Mouse (Mus musculus) heart, adult 8-10 months (tissue): ENCODE measurements around the gene Pakap. TPM values are rescaled to one million over a fixed set of nuclear protein-coding genes. Genes with fewer than 3 reads are reported as not detected.

Experiments used
- DNase-seq: peaks from one replicate; pipeline ENCODE4 v3.0.0; 2022; ENCODE audit warnings: low spot score
- total RNA-seq, 4 experiments: library from RNA; stranded (reverse); gene quantifications; 2 replicates each; pipeline ENCODE4 v1.2.4; 2022

Pakap gene
- total RNA-seq, 4 experiments from 2014 or later: 29.2 to 44.2 (median 39.5) TPM

DNA sequence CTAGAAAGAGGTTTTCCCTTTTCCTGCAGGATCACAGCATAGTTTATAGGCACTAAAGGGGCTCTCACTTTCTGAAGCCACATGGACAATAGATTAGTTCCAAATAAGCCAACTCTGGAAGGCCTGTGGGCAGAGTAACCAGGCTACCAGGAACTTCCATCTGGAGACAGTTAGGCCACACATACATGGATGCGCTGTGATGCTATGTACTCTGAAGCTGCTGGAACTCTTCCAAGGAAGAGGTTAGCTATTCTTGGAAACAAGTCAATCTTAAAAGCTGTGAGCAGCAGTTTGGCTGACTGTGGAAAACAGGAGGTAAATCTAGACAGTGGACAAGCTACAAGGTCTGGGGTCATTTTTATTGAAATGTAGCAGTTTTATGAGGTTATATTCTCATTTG is 196.4 kb downstream of the Pakap start:
- DNase-seq: no peak

DNA sequence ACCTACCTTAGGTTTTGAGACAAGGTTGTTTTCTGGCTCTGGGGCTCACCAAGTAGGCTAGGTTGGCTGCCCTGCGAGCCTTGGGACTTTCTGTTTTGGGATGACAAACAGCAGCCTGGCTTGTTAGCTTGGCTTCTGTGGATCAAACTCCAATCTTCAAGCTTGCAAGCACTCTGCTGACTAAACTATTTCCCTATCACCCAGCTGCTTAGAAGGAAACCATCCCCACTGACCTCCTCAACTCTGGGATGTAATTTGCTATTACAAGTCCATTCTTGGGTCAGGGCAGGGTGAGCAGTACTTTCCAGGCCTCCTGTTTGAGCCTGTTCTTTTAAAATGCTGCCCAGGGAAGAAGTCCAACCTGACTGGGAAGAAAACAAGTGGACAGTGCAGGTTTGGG is 196.9 kb downstream of the Pakap start:
- DNase-seq: no peak

DNA sequence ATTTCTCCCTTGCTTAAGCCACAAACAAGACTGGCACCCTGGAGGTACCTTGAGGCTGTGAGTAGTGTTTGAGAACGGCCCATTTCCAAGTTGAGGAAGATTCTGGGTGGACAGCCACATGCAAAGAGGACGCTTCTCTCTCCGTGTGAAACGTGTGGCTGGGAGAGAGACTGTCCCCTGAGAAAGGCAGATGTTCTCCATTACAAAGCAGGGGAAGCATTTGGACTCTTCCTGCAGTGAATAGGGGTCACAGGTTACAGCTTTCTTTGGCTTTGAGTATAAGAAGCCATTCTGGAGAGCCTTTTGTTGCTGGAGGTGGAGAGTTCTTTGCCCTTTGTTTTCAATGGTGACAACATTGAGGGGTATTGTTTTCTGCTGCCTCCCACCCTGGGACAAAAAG is 197.8 kb downstream of the Pakap start:
- DNase-seq: no peak

DNA sequence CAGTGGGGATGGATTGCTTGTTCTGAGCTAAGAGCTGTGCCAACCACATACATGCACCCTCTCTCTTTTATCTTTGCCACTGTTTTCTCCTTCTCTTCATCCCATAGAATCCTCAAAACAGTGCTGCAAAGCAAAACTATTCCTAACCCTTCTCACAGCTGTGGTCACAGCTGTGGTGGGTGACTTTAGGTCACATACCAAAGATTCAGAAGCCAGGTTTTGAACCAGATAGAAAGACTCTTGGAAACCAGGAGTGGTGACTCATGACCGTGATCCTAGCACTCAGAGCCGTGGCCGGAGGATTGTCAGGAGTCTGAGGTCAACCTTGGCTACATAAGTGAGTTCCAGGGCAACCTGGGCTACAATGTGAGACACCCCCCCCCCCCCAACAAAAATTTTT is 201.0 kb downstream of the Pakap start:
- DNase-seq: no peak

DNA sequence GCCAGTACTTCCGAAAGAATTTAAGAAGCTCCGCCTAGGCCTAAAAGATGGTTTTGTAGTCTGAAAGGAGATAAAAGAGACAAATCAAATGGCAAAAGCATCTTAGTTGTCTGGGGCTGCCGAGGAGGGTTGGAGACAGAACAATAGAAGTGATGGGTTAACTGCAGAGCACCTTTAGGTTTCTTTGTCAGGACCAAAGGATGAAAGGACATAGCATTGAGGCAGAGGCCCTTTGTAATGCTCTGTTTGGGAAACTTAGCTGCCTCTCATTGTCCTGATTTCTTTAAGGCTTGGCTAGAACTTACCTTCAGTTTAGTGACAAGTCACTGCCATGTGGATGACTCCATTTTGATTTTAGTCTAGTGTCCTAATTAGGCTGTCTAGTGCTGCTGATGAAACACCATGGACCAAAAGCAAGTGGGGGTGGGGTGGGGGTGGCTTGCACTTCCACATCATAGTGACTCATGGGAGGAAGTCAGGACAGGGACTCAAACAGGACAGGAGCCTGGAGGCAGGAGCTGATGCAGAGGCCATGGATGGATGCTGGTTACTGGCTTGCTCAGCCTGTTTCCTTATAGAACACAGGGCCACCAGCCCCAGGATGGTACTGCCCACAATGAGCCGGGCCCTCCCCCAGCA is 202.3 kb downstream of the Pakap start:
- DNase-seq: no peak

DNA sequence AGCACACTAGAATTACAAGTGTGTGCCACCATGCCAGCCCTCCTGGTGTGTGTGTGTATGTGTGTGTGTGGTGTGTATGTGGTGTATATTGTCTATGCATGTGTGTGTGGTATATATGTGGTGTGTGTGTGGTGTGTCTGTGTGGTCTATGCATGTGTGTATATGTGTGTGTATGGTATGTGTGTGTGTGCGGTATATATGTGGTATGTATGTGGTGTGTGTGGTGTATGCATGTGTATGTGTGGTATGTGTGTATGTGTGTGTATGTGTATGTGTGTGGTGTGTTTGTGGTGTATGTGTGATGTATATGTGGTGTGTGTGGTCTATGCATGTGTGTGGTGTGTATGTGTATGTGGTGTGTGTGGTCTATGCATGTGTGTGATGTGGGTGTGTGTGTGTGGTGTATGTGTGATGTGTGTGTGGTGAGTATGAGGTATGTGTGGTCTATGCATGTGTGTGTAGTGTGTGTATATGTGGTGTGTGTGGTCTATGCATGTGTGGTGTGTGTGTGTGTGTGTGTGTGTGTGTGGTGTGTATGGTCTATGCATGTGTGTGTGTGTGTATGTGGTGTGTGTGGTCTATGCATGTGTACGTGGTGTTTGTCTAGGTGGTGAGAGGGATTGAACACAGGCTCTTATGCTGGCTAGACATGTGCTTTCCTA is 203.7 kb downstream of the Pakap start:
- DNase-seq: no peak

DNA sequence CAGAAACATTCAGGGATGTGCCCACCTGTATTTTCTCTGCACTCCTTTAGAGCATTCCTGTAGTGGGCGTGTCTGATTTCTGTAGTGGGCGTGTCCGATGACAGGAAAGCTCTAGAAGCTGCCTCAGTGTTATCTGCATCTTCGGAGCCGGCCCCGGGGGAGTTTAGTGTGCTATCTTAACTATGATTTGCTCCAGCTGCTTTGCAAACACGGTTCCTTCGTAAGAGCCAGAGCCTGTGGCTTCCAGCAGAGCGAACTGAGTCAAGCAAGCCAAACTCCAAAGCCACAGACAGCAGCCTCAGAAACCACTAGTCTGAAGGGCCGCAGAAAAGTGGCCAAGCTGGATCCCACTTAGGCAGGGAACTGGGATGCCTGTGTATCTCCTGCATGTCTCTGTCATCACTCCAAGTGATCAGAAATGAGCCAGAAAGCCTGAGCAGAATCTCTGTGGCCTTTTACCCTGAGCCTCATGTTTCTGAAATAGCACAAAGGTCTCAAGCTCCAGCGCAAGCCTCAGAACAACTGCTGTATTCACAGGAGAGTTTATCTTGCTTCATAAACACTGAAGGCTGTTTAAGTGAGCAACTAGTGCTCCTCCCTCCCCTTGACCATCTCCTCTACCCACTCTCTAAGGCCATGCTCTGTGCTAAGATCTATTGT is 205.0 kb downstream of the Pakap start:
- no peak for DNase-seq

DNA sequence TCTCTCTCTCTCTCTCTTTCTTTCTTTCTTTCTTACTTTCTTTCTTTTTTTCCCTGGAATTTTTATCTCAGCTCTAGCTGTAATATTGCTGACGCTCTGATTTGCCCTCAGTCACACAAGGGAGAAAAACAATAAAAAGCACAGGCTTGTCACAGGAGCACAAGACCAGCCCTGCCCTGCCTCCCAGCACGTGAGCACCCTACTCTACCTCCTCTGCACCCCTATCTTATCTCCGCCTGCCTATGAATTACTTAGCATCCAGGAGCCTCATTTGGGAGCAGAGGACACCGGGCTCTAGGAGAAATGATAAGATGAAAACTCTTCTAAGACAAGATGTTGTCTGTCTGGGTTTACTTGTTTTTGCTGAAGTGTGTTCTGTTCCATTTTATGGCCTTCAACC is 206.5 kb downstream of the Pakap start:
- no peak for DNase-seq

DNA sequence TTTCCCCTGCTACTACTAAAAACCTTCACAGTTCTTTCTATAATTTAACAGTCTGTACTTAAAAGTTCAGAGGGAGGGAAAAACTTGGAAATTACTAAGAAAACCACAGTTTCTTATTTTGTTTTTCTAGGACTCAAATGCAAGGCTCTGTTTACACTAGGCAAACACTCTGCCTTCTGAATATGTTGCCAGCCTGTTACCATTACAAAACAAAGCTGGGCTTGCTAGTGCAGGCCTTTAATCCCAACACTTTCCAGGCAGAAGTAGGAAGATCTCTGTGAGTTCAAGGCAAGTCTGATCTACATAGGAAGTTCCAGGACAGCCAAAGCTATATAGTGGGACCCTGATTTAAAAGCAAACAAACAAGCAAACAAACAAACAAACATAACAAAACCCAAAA is 207.6 kb downstream of the Pakap start:
- DNase-seq: no peak

DNA sequence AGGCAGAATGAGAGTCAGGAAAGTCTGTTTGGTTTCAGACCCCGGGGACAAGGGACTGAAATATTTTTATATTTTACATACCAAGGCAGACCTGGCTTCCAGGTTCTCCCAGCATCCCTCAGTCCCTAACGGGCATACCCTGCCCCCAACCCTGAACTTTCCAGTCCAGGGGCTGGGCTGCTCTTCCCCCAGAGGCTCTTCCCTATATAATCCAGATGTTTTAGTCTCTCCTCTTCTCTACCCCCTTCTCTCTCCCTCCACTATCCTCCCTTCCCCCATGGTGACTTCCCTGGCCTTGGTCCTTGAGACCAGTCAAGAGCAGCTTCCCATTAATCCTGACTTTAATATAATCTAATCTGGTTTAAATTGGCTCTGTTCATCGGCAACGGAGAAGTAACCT is 212.4 kb downstream of the Pakap start:
- DNase-seq: no peak

DNA sequence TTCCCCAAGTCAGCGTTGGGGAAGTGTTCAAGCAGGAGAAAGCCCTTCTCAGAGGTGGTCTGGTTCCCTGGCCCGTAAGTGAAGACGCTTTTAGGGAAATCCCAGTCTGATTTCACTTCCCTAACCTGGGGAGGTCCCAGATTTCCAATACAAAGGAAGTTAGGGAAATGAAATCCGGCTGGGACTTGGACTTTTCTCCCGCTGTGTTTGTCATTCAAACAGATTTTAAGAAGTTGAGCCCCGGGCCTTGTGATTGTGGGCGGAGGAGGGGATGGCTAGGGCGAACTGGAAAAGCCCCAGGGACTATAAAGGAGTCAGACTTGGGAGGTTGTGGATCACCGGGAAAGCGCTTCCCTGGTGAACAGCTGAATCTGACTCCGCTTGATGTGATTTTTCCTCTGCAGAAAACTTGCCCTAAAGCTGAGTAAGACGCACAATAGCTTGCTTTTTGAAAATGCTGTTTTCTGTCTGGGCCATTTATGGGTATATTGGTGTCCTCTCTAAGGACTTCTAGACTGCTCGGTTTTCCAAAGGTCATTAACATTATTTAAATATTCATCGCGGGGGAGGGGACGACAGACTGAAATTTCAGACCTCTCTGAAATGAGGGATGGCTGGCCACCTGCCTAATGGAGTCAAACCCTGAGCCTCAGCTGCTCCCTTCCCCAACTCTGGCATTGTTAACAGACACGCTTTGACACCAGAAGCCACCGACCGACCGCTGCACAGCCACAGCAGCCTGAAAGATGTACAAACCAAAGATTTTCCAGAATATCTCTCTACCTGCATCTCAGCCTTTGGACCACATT is 213.1 kb downstream of the Pakap start:
- DNase-seq: no peak

DNA sequence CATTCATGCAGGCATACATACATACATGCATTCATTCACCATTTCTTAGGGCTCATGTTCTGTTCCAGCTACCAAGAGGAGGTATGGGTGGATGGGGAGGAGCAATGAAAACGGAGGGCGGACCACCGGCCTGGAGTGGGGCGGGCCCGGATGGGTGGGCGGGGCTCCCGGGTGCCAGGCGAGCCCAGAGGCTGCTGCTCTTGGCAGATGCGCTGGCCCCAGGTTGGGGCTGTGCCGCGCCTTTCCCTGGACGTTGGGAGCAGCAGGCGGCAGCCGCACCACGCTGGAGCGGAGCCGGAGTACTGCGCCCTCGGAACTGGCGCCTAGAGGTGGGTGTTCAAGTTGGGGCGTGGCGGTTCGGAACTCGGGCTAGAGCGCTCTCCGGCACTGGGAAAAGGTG is 214.0 kb downstream of the Pakap start:
- peak; percentile 78 for DNase-seq

DNA sequence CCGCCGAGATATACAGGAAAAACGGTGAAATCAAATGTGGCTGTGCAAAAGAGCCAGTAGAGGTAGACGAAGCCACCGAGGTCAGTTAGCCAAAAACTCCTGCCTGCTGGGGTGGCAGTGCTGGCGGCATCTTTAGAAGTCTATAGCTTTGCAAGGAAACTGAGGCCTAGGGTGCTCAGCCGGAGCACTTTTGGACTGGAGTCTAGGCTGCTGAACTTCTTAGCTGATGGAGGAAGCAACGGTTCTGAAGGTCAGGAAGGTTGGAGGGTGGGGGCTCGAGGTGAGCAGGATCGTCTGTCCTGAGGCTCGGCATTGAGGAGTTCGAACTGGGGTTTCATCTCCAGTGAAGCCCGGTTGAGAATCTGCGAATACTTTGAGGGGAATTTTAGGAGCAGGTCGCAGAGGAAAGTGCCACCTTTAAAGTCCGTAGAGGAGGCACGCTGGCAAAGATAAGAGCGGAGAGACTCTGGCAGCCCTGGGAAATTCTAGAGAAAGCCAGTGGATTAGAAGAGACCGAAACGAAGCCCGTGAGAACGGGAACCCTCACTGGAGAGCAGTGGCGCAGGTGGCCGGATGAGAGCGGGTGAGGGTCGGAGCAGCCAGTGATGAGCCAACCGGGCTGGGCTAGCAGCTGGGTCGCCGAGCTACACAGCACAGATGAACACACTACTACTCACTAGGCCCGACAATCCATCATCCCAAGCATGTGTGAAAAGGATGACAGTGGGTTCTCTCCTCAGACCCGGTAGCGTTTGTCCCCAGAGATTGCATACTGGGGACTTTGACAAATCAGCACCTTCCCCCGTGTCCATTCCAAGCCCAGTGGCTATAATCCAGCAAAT is 214.8 kb downstream of the Pakap start:
- no peak for DNase-seq

DNA sequence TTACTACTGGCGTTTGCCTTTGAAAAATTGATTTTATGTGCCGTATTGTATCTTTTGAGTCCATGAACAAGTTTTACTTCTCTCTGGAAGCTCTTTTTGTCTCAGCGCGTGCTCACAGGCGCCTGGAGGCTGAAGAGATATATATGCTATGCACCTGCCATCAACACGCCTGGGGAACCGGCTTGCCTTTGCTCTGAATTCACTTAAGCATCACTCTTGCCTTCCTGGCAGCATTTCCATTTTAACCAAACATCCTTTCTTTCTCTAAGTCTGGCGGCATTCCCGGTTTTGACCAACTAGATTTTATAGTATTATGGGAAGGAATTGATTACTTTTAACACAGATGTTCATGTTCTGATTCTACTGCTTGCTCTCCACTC is 215.4 kb downstream of the Pakap start:
- DNase-seq: no peak

DNA sequence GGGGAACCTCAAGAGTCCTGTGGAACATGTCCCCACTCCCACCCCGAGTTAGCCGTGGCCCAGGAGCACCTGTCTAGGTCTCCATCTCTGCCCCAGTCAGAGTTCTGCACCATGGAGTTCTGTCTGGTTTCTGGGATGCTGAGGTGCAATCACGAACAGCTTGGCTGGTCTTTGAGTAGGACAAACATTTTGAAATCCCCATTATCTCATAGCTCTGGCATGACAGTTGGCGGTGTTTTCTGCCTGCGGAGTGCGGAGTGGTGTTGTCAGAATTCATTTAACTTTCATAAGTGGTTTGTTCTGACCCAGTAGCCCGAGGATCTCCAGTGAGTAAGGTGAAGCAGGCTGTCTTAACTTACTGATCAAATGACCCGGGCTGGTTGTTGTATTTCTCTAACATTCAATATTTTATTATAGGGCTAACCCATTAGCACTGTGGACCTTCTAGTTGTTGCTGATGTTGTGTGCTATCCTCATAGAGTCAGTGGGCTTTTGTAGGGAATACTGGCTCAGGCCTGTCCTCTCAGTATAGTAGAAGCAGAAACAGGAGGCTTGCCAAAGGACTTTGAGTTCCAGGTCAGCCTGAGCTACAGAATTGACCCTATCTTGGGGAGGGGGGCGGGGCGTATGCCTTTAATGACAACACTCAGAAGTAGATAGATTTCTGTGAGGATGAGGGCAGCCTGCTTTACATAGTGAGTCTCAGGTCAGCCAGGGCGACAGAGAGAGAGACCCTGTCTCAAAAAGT is 216.0 kb downstream of the Pakap start:
- peak; percentile 72 for DNase-seq

DNA sequence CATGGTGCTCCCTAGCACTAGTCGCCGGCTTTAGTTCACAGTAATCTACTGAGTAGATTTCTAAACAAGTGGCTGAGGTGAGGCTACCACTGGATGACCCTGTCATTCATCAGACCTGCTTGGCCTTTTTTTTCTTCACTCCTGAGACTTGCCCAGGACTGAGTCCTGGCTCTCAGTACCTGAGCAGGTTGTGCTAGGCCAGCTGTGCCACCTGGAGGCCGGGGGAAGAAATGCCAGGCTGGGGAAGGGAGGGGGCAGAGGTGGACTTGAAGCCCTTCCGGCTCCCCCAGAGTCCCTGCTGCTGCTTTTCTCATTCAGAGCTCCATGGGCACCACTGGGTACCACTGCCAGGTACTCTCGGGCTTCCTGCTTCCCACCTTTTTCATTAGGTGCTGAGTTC is 220.7 kb downstream of the Pakap start:
- DNase-seq: no peak

DNA sequence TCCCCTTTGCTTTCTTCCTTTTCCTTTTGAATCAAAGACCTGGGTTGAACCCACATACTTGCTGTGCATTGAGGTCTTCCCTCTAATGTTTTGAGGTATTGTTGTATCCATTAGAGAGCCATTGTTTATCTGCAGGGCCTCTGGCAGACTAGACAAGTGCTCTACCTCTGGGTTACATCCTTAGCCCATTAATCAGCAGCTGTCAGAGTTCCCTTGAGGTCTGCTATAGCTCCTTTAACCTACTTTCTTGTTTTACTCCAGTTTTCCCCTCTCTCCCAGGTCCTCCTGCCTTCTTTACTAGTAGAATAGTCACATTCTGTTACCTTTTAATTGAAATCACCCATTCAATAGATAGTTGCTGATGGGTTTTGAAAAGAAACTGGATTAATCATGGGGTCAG is 221.1 kb downstream of the Pakap start:
- DNase-seq: no peak

DNA sequence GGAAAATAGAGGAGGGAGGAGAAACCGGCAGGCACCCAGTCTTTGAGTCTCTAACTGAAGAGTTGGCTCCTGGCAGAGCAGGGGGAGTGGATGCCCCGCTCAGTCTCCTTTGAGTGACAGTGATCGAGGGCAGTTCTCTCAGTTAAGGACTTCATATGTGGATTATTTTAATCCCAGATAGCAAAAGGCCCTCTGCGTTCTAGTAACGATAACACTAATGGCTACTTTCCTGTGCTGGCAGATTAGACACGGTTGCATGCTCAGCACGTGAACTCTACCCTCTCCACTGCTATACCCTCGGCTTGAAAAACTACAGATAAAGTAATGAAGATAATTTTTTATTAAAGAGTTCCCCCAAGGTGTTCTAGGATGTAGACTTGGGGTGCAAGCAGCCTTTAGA is 226.0 kb downstream of the Pakap start:
- DNase-seq: no peak

DNA sequence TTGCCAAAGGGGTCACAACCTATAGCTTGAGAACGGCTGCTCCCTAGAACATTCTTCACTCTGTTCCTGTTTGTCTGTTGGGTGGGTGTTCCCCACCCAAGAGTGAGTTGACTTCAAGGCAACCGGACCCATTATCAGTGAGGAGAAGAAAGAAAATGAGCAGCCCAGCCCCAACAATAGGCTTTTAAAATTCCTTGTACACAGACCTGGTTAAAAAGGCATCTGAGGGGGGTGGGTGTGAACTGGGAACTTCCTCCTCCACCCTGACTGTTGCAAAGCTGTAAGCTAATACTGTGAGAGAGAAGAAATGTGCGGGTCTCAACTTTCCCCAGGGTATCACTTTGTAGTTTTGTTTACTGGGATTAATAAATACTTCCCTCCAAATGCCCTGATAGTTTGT is 226.6 kb downstream of the Pakap start:
- DNase-seq: no peak

DNA sequence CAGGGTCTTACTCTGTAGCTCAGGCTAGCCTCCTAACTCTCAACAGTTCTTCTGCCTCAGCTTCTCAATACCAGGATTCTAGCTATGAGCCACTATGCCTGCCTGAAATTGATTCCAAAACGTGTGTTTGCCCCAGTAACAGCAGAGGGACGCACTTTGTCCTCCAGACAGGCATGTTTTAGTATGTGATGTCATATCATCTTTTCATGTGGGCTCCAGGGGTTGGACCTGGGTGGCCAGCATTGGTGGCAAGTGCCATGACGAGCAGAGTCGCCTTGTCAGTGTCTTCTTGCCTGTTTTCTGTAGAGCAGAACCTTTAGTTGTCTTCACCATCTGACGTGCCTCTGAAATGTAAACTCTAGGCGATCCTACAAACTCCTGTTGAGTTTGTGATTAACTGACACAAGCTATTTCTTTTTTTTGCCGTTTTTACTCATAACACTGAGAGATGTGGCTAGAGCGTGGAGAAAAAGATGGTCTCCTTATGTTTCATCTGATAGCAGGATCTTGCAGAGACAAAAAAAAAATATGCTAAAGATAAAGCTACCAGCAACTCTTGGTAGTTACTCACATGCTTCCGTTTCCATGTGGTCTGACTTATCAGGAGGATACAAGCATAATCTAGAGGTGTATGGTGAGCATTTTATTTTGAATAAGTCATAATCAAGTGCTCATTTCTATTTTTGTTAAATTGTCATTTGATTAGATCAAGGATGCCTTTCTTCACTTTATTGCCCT is 229.7 kb downstream of the Pakap start:
- no peak for DNase-seq
